Mouse (Mus musculus) heart, postnatal 0 days (tissue): ENCODE measurements at regions not wholly inside any gene's neighbourhood (a gene's known extent, or its start where the extent isn't known, plus 50 kb on each side); places are given as distances from the start of the nearest gene placed in this dataset.

Source experiments
- CTCF ChIP-seq: IDR thresholded peaks from 2 replicates; pipeline ENCODE4 v1.5.1; 2016; ENCODE audit warnings: antibody characterized with exemption, control low read depth, low read depth
- EP300 ChIP-seq: IDR thresholded peaks from 2 replicates; pipeline ENCODE4 v1.6.1; 2016; ENCODE audit warnings: antibody characterized with exemption, low read depth

DNA sequence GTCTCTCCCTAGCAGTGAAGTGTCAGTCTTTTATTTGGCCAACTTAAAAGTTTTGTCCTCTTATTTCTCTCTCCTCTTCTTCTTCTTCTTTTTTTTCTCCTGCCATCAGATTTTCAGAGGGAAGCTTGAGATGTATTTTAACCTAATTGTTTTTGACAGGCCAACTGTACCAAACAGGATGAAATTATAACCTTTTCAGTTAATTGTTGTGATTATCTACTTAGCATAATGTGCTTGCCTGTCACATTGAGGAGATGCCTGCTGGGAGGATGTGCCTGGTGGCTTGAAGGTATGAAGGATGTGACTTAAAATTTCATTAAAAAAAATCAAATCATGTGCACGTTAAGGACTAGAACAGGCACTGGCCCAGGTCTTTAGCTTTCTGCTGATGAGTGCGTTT is 527.9 kb upstream of the Ddx18 start:
- TF ChIP-seq CTCF: no peak
- TF ChIP-seq EP300: no peak
